Mouse (Mus musculus) lung, postnatal 0 days (tissue): Measurements from ENCODE around the gene Rbm15b. TPM values are rescaled to one million over a fixed set of nuclear protein-coding genes. Genes with fewer than 3 reads are reported as not detected.
A peak's percentile ranks its signal among the peaks of the same experiment; 100 is the strongest.

ENCODE experiments used
- ATAC-seq: fragments of 200-750 bp; cut with Nextera tagmentation; 2 replicates; pipeline ENCODE4 v1.8.0; 2017; ENCODE audit warnings: moderate library complexity
- DNase-seq: peaks from one replicate; pipeline ENCODE4 v3.0.0-alpha.2; 2016; ENCODE audit warnings: low spot score
- H3K27ac ChIP-seq: fragments of 300-500 bp; sonication (generic); 2 replicates; pipeline ENCODE4 v1.5.1; 2014; ENCODE audit warnings: antibody characterized with exemption, mild to moderate bottlenecking, low read length, mixed read lengths
- H3K27me3 ChIP-seq: fragments of 300-500 bp; sonication (generic); replicated peaks from 2 replicates; pipeline ENCODE4 v1.6.1; 2014; ENCODE audit warnings: low read length, mixed read lengths; ENCODE audit not compliant: insufficient read depth
- H3K36me3 ChIP-seq: fragments of 300-500 bp; sonication (generic); 2 replicates; pipeline ENCODE4 v1.6.1; 2014; ENCODE audit warnings: low read length, mixed read lengths; ENCODE audit not compliant: insufficient read depth
- H3K4me1 ChIP-seq: fragments of 300-500 bp; sonication (generic); 2 replicates; pipeline ENCODE4 v1.6.1; 2014; ENCODE audit warnings: antibody characterized with exemption, low read depth, low read length, mixed read lengths; ENCODE audit not compliant: insufficient read depth
- H3K4me2 ChIP-seq: fragments of 300-500 bp; sonication (generic); replicated peaks from 2 replicates; pipeline ENCODE4 v1.6.1; 2014; ENCODE audit warnings: low read depth, mild to moderate bottlenecking, low read length, moderate library complexity, mixed read lengths
- H3K4me3 ChIP-seq: fragments of 300-500 bp; sonication (generic); 2 replicates; pipeline ENCODE4 v1.5.1; 2014; ENCODE audit warnings: low read depth, low read length
- H3K9ac ChIP-seq: fragments of 300-500 bp; sonication (generic); replicated peaks from 2 replicates; pipeline ENCODE4 v1.6.1; 2014; ENCODE audit warnings: low read depth, mild to moderate bottlenecking
- H3K9me3 ChIP-seq: fragments of 300-500 bp; sonication (generic); 2 replicates; pipeline ENCODE4 v1.6.1; 2016; ENCODE audit warnings: low read length, mixed read lengths
- CTCF ChIP-seq: IDR thresholded peaks from 2 replicates; pipeline ENCODE4 v1.5.1; 2016; ENCODE audit warnings: antibody characterized with exemption, mild to moderate bottlenecking
- EP300 ChIP-seq: IDR thresholded peaks from 2 replicates; pipeline ENCODE4 v1.6.1; 2016; ENCODE audit warnings: antibody characterized with exemption, mild to moderate bottlenecking, control low read depth
- whole genome bisulfite sequencing: fragments of 180-500 bp; shearing (Covaris S2); extraction: QIAGEN DNeasy Blood & Tissue Kit; methylation state at CpG from one replicate; pipeline ENCODE4 v1.1.7; 2014; 5-methylcytosine and 5-hydroxymethylcytosine counted together
- polyA plus RNA-seq: library from polyadenylated mRNA; unstranded; fragments of >200 nt; fragmentation: Nextera tagmentation; extraction: Ambion mirVana; gene quantifications from 2 replicates; pipeline ENCODE4 v1.2.1, GENCODE M21; 2015

Gene Rbm15b
- polyA plus RNA-seq, 1 experiment from 2014 or later: 4.5 TPM

GRCm38 (mm10) chr9:106908174-106908573 lies 20.9 kb upstream of the Rbm15b start:
- Histone ChIP-seq H3K36me3 (no peaks in the 10 kb centered on the region), H3K4me1 (peaks cover 3% of the 10 kb centered on the region), H3K4me2 (no peak overlapping the region), H3K27ac (no peak overlapping the region), H3K9me3 (no peaks in the 10 kb centered on the region), H3K27me3 (no peaks in the 10 kb centered on the region), H3K9ac (no peak overlapping the region), H3K4me3 (no peak overlapping the region)
- WGBS: 66% methylated on average over 3 of the region's 3 CpGs
- TF ChIP-seq EP300 (no peak), CTCF (no peak)
- ATAC-seq (no peak), DNase-seq (no peak)

DNA sequence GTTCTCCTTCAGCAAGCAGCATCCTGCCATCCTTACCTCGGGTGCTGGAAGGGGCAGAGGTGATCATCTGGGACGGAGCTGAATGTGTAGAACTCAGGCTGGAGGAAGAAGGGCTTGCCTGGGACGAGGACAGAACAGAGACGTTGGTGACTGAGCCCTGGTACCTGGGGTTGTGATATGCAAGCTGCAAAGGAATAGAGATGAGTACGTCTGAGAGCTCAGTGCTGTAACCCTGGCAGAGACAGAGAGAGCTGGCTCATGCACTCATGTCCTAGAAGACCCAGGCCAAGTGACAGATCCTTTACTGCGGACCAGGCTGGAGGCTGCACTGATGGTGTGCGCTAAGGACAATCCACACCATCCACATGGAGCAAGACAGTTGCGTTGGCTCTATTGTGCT lies 19.4 kb upstream of the Rbm15b start:
- DNase-seq: no peak
- Histone ChIP-seq H3K9me3 (no peaks in the 10 kb centered on the region), H3K4me3 (no peak overlapping the region), H3K4me1 (peaks cover 3% of the 10 kb centered on the region), H3K36me3 (no peaks in the 10 kb centered on the region), H3K27ac (no peak overlapping the region), H3K9ac (no peak overlapping the region), H3K27me3 (no peaks in the 10 kb centered on the region), H3K4me2 (no peak overlapping the region)
- WGBS: 88% methylated on average over 8 of the region's 8 CpGs
- ATAC-seq: no peak
- TF ChIP-seq CTCF: no peak

DNA sequence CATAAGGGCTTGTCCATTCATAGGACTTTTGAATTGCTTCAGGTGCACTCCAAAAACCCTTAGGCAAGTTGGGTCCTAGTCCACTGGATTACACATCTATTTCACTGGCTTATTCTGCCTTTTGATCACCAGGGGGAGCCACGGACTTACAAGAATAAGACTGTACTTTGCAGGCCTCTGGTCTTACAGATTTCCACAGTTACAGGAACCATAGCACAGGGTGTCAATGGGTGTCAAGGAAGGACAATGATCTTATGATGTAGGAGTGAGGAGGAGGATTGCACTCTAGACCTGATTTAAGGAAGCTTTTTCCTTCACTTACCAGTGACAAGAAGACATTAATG lies 16.5 kb upstream of the Rbm15b start:
- no peaks in the 10 kb centered on the region for H3K27me3 ChIP-seq
- H3K9ac ChIP-seq: no peak overlapping the region
- H3K9me3 ChIP-seq: no peaks in the 10 kb centered on the region
- H3K4me2 ChIP-seq: no peak overlapping the region
- ATAC-seq (peak; percentile 56), DNase-seq (peak; percentile 85)
- H3K4me3 ChIP-seq: no peak overlapping the region
- TF ChIP-seq EP300 (no peak), CTCF (peak; percentile 84)
- H3K27ac ChIP-seq: no peak overlapping the region
- no peaks in the 10 kb centered on the region for H3K36me3 ChIP-seq
- WGBS: 11% methylated on average over 1 of the region's 1 CpGs
- H3K4me1 ChIP-seq: no peaks in the 10 kb centered on the region; the same call in 1 of the 2 replicates

DNA sequence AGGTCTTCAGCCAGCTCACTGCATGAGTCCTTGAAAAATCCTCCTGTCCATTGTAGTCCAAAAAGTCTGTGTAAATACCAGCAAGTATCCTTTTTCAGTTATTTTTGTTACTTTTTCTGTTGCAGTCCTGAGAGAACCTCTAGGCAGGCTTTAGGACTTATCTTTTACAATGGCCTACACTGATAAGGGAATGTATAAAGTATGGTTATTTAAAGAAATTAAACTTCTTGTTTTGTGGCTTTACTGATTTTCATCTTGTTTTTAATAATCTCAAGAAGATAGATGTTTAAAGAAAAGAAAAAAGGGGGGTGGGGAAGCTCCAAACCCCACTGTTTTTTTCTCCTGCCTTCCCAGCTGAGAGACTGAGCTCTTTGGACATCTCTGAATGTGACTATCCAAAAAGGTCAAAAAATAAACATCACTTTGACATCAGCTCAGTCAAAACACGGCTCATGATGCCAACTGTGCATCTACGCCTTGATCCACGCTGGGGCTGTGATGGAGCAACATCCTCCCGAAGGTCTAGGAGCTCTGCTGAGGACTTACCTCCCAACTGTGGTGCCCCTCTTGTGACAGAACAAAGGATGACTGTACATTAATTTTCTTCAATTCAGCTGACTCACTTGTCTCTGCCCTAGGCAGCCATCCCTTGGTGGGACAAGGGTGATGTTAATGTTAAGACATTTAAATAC lies 16.0 kb upstream of the Rbm15b start:
- Histone ChIP-seq H3K36me3 (no peaks in the 10 kb centered on the region), H3K4me1 (no peaks in the 10 kb centered on the region), H3K4me2 (no peak overlapping the region), H3K9ac (no peak overlapping the region), H3K27ac (no peak overlapping the region), H3K9me3 (no peaks in the 10 kb centered on the region), H3K4me3 (no peak overlapping the region), H3K27me3 (no peaks in the 10 kb centered on the region)
- TF ChIP-seq EP300 (no peak), CTCF (no peak)
- WGBS: 55% methylated on average over 4 of the region's 4 CpGs
- ATAC-seq (no peak), DNase-seq (no peak)

- Histone ChIP-seq H3K4me1 (no peaks in the 10 kb centered on the region), H3K9me3 (no peaks in the 10 kb centered on the region), H3K4me3 (no peak overlapping the region), H3K36me3 (no peaks in the 10 kb centered on the region), H3K4me2 (no peak overlapping the region), H3K27me3 (no peaks in the 10 kb centered on the region), H3K9ac (no peak overlapping the region), H3K27ac (no peak overlapping the region)
- ATAC-seq (no peak), DNase-seq (no peak)
- TF ChIP-seq CTCF (no peak), EP300 (no peak)
- WGBS: 83% methylated on average over 7 of the region's 7 CpGs
These were observed 14.4 kb upstream of the Rbm15b start for GRCm38 (mm10) chr9:106901596-106901995.

DNA sequence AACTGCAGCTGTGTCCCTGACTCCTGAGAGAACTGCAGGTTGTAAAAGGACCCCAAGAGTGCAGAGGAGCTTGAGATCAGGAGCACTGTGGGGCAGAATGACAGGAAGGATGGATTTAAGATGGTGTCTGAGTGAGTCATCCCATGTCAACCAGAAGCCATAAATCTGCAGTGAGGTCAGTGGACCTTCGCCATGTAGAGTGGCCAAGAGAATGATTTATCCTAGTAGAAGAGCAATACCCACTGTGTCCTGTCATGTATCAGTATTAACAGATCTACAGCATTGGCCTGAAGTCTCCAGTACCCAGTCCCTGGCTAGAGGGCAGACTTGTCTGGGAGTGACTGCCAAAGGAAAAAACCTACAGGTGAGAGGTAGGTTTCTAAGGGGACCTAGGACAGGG lies 11.7 kb upstream of the Rbm15b start:
- ATAC-seq: no peak
- Histone ChIP-seq H3K27ac (no peak overlapping the region), H3K27me3 (no peaks in the 10 kb centered on the region), H3K4me3 (no peak overlapping the region), H3K9me3 (no peaks in the 10 kb centered on the region), H3K4me1 (no peaks in the 10 kb centered on the region), H3K9ac (no peak overlapping the region), H3K36me3 (no peaks in the 10 kb centered on the region), H3K4me2 (no peak overlapping the region)
- WGBS: 61% methylated on average over 1 of the region's 1 CpGs
- TF ChIP-seq CTCF (no peak), EP300 (no peak)
- DNase-seq: no peak

GRCm38 (mm10) chr9:106893327-106893726 lies 6.1 kb upstream of the Rbm15b start:
- Histone ChIP-seq H3K27ac (no peak overlapping the region), H3K9ac (no peak overlapping the region), H3K4me3 (no peak overlapping the region), H3K36me3 (peaks cover 3% of the 10 kb centered on the region), H3K27me3 (no peaks in the 10 kb centered on the region), H3K4me2 (no peak overlapping the region), H3K4me1 (peaks cover 5% of the 10 kb centered on the region; the same call in 1 of the 2 replicates), H3K9me3 (no peaks in the 10 kb centered on the region)
- no peak for TF ChIP-seq EP300
- TF ChIP-seq CTCF: no peak
- no peak for DNase-seq
- WGBS: 63% methylated on average over 3 of the region's 3 CpGs
- ATAC-seq: no peak
